Mouse (Mus musculus) heart, adult 9 months (tissue): Measurements from ENCODE around the gene Nkx2-5.
A peak's percentile ranks its signal among the peaks of the same experiment; 100 is the strongest.

ENCODE experiments used
- DNase-seq, 2 experiments: peaks; one replicate each; pipeline ENCODE4 v3.0.0; 2022; ENCODE audit warnings: low spot score in 2 of 2

Gene Nkx2-5

GRCm38 (mm10) chr17:26844909-26845148 is at the start of gene Nkx2-5:
TSS of gene Nkx2-5 (minus strand) at chr17:26845009.
- DNase-seq: no peak

- no peak for DNase-seq
Observed at GRCm38 (mm10) chr17:26894342-26894741, 49.5 kb upstream of the Nkx2-5 start.

- no peak for DNase-seq
Observed at GRCm38 (mm10) chr17:26893492-26893891, 48.7 kb upstream of the Nkx2-5 start.

- DNase-seq: peak; percentile 66 to 69
Observed at GRCm38 (mm10) chr17:26892635-26893375, 48.0 kb upstream of the Nkx2-5 start.

- no peak for DNase-seq
Observed at GRCm38 (mm10) chr17:26887926-26888325, 43.1 kb upstream of the Nkx2-5 start.

GRCm38 (mm10) chr17:26886047-26886749 is 41.4 kb upstream of the Nkx2-5 start:
- DNase-seq: peak; percentile 85

- peak; percentile 81 to 86 for DNase-seq
Observed at GRCm38 (mm10) chr17:26884995-26885926, 40.5 kb upstream of the Nkx2-5 start.

GRCm38 (mm10) chr17:26883585-26883984 is 38.8 kb upstream of the Nkx2-5 start:
- DNase-seq: no peak

- DNase-seq: no peak
Observed at GRCm38 (mm10) chr17:26882706-26883105, 37.9 kb upstream of the Nkx2-5 start.

- no peak for DNase-seq
Observed at GRCm38 (mm10) chr17:26879235-26879634, 34.4 kb upstream of the Nkx2-5 start.

GRCm38 (mm10) chr17:26877927-26878326 is 33.1 kb upstream of the Nkx2-5 start:
- no peak for DNase-seq

- DNase-seq: no peak
Observed at GRCm38 (mm10) chr17:26874542-26874941, 29.7 kb upstream of the Nkx2-5 start.

- DNase-seq: no peak
Observed at GRCm38 (mm10) chr17:26873502-26873901, 28.7 kb upstream of the Nkx2-5 start.

- DNase-seq: no peak
Observed at GRCm38 (mm10) chr17:26872870-26873269, 28.1 kb upstream of the Nkx2-5 start.

GRCm38 (mm10) chr17:26868756-26869155 is 23.9 kb upstream of the Nkx2-5 start:
- peak; percentile 82 to 83 for DNase-seq

- DNase-seq: no peak
Observed at GRCm38 (mm10) chr17:26865156-26865555, 20.3 kb upstream of the Nkx2-5 start.

- no peak for DNase-seq
Observed at GRCm38 (mm10) chr17:26864343-26864742, 19.5 kb upstream of the Nkx2-5 start.

- DNase-seq: no peak
Observed at GRCm38 (mm10) chr17:26861793-26862192, 17.0 kb upstream of the Nkx2-5 start.

- peak; percentile 78 to 86 for DNase-seq
Observed at GRCm38 (mm10) chr17:26861383-26861782, 16.6 kb upstream of the Nkx2-5 start.

GRCm38 (mm10) chr17:26860906-26861305 is 16.1 kb upstream of the Nkx2-5 start:
- no peak for DNase-seq

GRCm38 (mm10) chr17:26852262-26852661 is 7.5 kb upstream of the Nkx2-5 start:
- no peak for DNase-seq

GRCm38 (mm10) chr17:26851136-26851460 is 6.3 kb upstream of the Nkx2-5 start:
- DNase-seq: no peak
